Mouse (Mus musculus) C2C12 (cell line): Measurements from ENCODE around the gene Itpr1.

ENCODE experiments used
- CTCF ChIP-seq: IDR thresholded peaks from one replicate; pipeline ENCODE4 v1.5.1; 2011; ENCODE audit not compliant: control insufficient read depth, insufficient read depth, insufficient read length
- MYOG ChIP-seq: IDR thresholded peaks from one replicate; pipeline ENCODE4 v1.6.1; 2011; ENCODE audit not compliant: control insufficient read depth, insufficient read length; ENCODE audit errors: extremely low read depth
- USF1 ChIP-seq: IDR thresholded peaks from one replicate; pipeline ENCODE4 v1.6.1; 2011; ENCODE audit warnings: low read depth, mild to moderate bottlenecking, control low read depth, moderate library complexity

- TF ChIP-seq CTCF (no peak), MYOG (no peak), USF1 (no peak)
These were observed 294.4 kb downstream of the Itpr1 start for GRCm38 (mm10) chr6:108507337-108507736.
